Mouse (Mus musculus): ENCODE measurements at regions not wholly inside any gene's neighbourhood (a gene's known extent, or its start where the extent isn't known, plus 50 kb on each side); places are given as distances from the start of the nearest gene placed in this dataset.
A peak's percentile ranks its signal among the peaks of the same experiment; 100 is the strongest.

GRCm38 (mm10) chr2:106083801-106084800, 80.8 kb upstream of the Dnajc24 start:
- no peak for DNase-seq (ENCODE audit: low spot score)

GRCm38 (mm10) chr2:106083001-106083400, 79.7 kb upstream of the Dnajc24 start:
- no peak for DNase-seq (ENCODE audit: low spot score)

GRCm38 (mm10) chr2:106081951-106082350, 78.6 kb upstream of the Dnajc24 start:
- DNase-seq (ENCODE audit: low spot score): peak; percentile 47

GRCm38 (mm10) chr2:106080626-106081025, 77.3 kb upstream of the Dnajc24 start:
- no peak for DNase-seq (ENCODE audit: low spot score)

GRCm38 (mm10) chr2:106078591-106078990, 75.2 kb upstream of the Dnajc24 start:
- no peak for DNase-seq (ENCODE audit: low spot score)

- DNase-seq (ENCODE audit: low spot score): no peak
Measured at GRCm38 (mm10) chr2:106074441-106074840, 71.1 kb upstream of the Dnajc24 start.

GRCm38 (mm10) chr2:106064316-106064715, 61.0 kb upstream of the Dnajc24 start:
- no peak for DNase-seq (ENCODE audit: low spot score)

Data from MN1 (cell line).